Mouse (Mus musculus) hematopoietic stem cell, adult 5-6 weeks (primary cell): Measurements from ENCODE around the gene Foxc1. TPM values are rescaled to one million over a fixed set of nuclear protein-coding genes. Genes with fewer than 3 reads are reported as not detected.

Experiments used
- ATAC-seq, 2 experiments: fragments of 125-278 bp in 1 of 2; replicated peaks in 1 of 2; 2 replicates each; pipeline ENCODE4 v1.8.0; 2016 to 2017; ENCODE audit warnings: inconsistent platforms in 2 of 2, mild to moderate bottlenecking in 2 of 2, moderate number of reproducible peaks in 2 of 2, low read depth in 1 of 2, moderate TSS enrichment in 1 of 2; ENCODE audit not compliant: low FRiP score in 2 of 2, poor library complexity in 2 of 2, severe bottlenecking in 2 of 2, insufficient read depth in 1 of 2, low TSS enrichment in 1 of 2
- total RNA-seq: library from RNA; stranded (forward); fragments of 172-1452, 232-1000 nt; gene quantifications from 2 replicates; pipeline ENCODE4 v1.2.3, GENCODE M21; 2017

Gene Foxc1
- total RNA-seq, 1 experiment from 2014 or later: not detected

GRCm38 (mm10) chr13:31820587-31821017 is 14.2 kb downstream of the Foxc1 start:
- ATAC-seq: peak; percentile 88 to 91

- peak; percentile 39 to 40; a peak in 2 of 4 replicates for ATAC-seq
These were observed 14.6 kb downstream of the Foxc1 start for GRCm38 (mm10) chr13:31821050-31821449.

GRCm38 (mm10) chr13:31823316-31823715 is 16.9 kb downstream of the Foxc1 start:
- ATAC-seq: no peak

- 0 out of 4 replicates have a peak, but pooled peaks of 1 of the 2 experiments have one; percentile 30 for ATAC-seq
These were observed 18.7 kb downstream of the Foxc1 start for GRCm38 (mm10) chr13:31825180-31825579.

GRCm38 (mm10) chr13:31827160-31827559 is 20.7 kb downstream of the Foxc1 start:
- no peak for ATAC-seq

GRCm38 (mm10) chr13:31827820-31828332 is 21.4 kb downstream of the Foxc1 start:
- ATAC-seq: no peak

GRCm38 (mm10) chr13:31828446-31828845 is 22.0 kb downstream of the Foxc1 start:
- ATAC-seq: no peak

- ATAC-seq: no peak
These were observed 23.9 kb downstream of the Foxc1 start for GRCm38 (mm10) chr13:31830332-31830731.

- no peak for ATAC-seq
These were observed 29.4 kb downstream of the Foxc1 start for GRCm38 (mm10) chr13:31835802-31836201.

- ATAC-seq: no peak
These were observed 43.0 kb downstream of the Foxc1 start for GRCm38 (mm10) chr13:31849258-31849971.

- ATAC-seq: no peak
These were observed 47.1 kb downstream of the Foxc1 start for GRCm38 (mm10) chr13:31853564-31853963.

- ATAC-seq: no peak
These were observed 47.6 kb downstream of the Foxc1 start for GRCm38 (mm10) chr13:31854000-31854399.

- no peak for ATAC-seq
These were observed 53.8 kb downstream of the Foxc1 start for GRCm38 (mm10) chr13:31860200-31860599.

Other genes starting within 250 kb of the Foxc1 start
- gene A530084C06Rik, start 247.3 kb upstream of the Foxc1 start, total RNA-seq: 0.15 TPM in 1 of 2 replicates, not detected in the other
- gene Foxf2, start 180.8 kb upstream of the Foxc1 start, total RNA-seq: 0.13 TPM in 1 of 2 replicates, not detected in the other